Comparison of ENCODE assay signal across 22 mouse cellular contexts in genomic region chr5:51989396-51989795, GRCm38 (mm10).
DNase-seq lines count a peak whose midpoint lies in the region; ATAC-seq lines count a peak whose summit lies in the region.
"Had no signal": no experiment of that assay in that cellular context is flagged by ENCODE, and none has a peak within 500 bp of the region (broad histone marks: within the 10 kb centered on the region; RNA-seq: fewer than 3 reads in every experiment).

No protein-coding gene starts in this region.

- peaks cover 11% of the 10 kb centered on the region for H3K4me1 ChIP-seq in midbrain, embryonic 11.5 days (ENCODE audit: control insufficient read depth, insufficient read depth, low read length)
- H3K4me1 ChIP-seq in midbrain, embryonic 13.5 days (replicated peaks) = peaks cover 12% of the 10 kb centered on the region

- ATAC-seq in midbrain, embryonic 11.5 days (ENCODE audit: low FRiP score) = no peak
- no peak for ATAC-seq in midbrain, embryonic 13.5 days
- ATAC-seq: activated CD4-positive, CD25-positive, alpha-beta regulatory T cell, adult 4 months; CD4-positive, CD25-positive, alpha-beta regulatory T cell, adult 4 months; forebrain, embryonic 13.5 days had no signal

- H3K27me3 ChIP-seq in midbrain, embryonic 11.5 days (ENCODE audit: control insufficient read depth, insufficient read depth, low read length) = no peaks in the 10 kb centered on the region
- H3K27me3 ChIP-seq in midbrain, embryonic 13.5 days = no peaks in the 10 kb centered on the region
- H3K27me3 ChIP-seq: heart, embryonic 13.5 days; hindbrain, embryonic 13.5 days had no signal

- H3K27ac ChIP-seq in midbrain, embryonic 11.5 days (ENCODE audit: low read depth, low read length) = no peak overlapping the region
- H3K27ac ChIP-seq in midbrain, embryonic 13.5 days = no peak overlapping the region
- H3K27ac ChIP-seq: embryonic facial prominence, embryonic 13.5 days; forebrain, embryonic 13.5 days; gastrocnemius, adult 2 months; heart, embryonic 13.5 days; hindbrain, embryonic 13.5 days had no signal

- H3K36me3 ChIP-seq in midbrain, embryonic 11.5 days (ENCODE audit: control insufficient read depth, insufficient read depth, low read length) = no peaks in the 10 kb centered on the region
- H3K36me3 ChIP-seq in midbrain, embryonic 13.5 days = no peaks in the 10 kb centered on the region
- H3K36me3 ChIP-seq: embryonic facial prominence, embryonic 13.5 days; G1E; heart, embryonic 13.5 days; hindbrain, embryonic 13.5 days had no signal

- no peaks in the 10 kb centered on the region for H3K9me3 ChIP-seq in midbrain, embryonic 11.5 days (ENCODE audit: control insufficient read depth, low read length)
- no peaks in the 10 kb centered on the region for H3K9me3 ChIP-seq in midbrain, embryonic 13.5 days
- H3K9me3 ChIP-seq: embryonic facial prominence, embryonic 13.5 days; forebrain, embryonic 13.5 days; heart, embryonic 13.5 days; hindbrain, embryonic 13.5 days had no signal

- no peak overlapping the region for H3K9ac ChIP-seq in midbrain, embryonic 11.5 days (ENCODE audit: low read length)
- H3K9ac ChIP-seq in midbrain, embryonic 13.5 days (replicated peaks) = no peak overlapping the region
- H3K9ac ChIP-seq: embryonic facial prominence, embryonic 13.5 days; forebrain, embryonic 13.5 days; heart, embryonic 13.5 days; hindbrain, embryonic 13.5 days had no signal

- 31% methylated on average over 4 of the region's 4 CpGs for WGBS in midbrain, embryonic 11.5 days
- 28% methylated on average over 4 of the region's 4 CpGs for WGBS in midbrain, embryonic 13.5 days

- intact Hi-C loops in left cerebral cortex, postnatal 4 days (cut with DNase I) = no loop called here

- no peak overlapping the region for H3K4me3 ChIP-seq in midbrain, embryonic 11.5 days (ENCODE audit: low read depth, low read length)
- no peak overlapping the region for H3K4me3 ChIP-seq in midbrain, embryonic 13.5 days (replicated peaks)
- H3K4me3 ChIP-seq: embryonic facial prominence, embryonic 13.5 days; forebrain, embryonic 13.5 days; gastrocnemius, adult 2 months; heart, embryonic 13.5 days; hindbrain, embryonic 13.5 days had no signal

- no peak overlapping the region for H3K4me2 ChIP-seq in midbrain, embryonic 11.5 days
- H3K4me2 ChIP-seq in midbrain, embryonic 13.5 days (replicated peaks) = no peak overlapping the region
- H3K4me2 ChIP-seq: embryonic facial prominence, embryonic 13.5 days; forebrain, embryonic 13.5 days; heart, embryonic 13.5 days; hindbrain, embryonic 13.5 days had no signal

- peak; percentile 11 for DNase-seq in embryo, embryonic 10 days (ENCODE audit: low spot score)
- no peak for DNase-seq in embryo, embryonic 9.5 days (ENCODE audit: extremely low spot score)
- peak; percentile 87 for DNase-seq in midbrain, embryonic 11.5 days (ENCODE audit: low spot score, missing footprints)
- DNase-seq in testis, postnatal 10 days (ENCODE audit: low spot score) = peak; percentile 7
- DNase-seq in testis, postnatal 14 days (ENCODE audit: low spot score) = no peak
- no peak for DNase-seq in left cerebral cortex, postnatal 4 days
- DNase-seq: adrenal gland, postnatal 14 days; B cell, adult 2 months; cerebellum, adult 18-20 months; cerebellum, adult 9-11 months; cerebellum, postnatal 36 days; gastrocnemius, adult 2 months; gastrocnemius, postnatal 25 days; heart, postnatal 36 days had no signal

Comparison
In these comparisons a context has a peak if more than half of its experiments do, and no peak if none do; other contexts are left out.
1. DNase-seq: peak in embryo, embryonic 10 days (single experiment), midbrain, embryonic 11.5 days (single experiment) and testis, postnatal 10 days (single experiment); none in embryo, embryonic 9.5 days (single experiment), testis, postnatal 14 days (single experiment) and left cerebral cortex, postnatal 4 days (single experiment).